Mouse (Mus musculus) intestine, embryonic 15.5 days (tissue): ENCODE data around the gene Arfgap1. TPM values are rescaled to one million over a fixed set of nuclear protein-coding genes. Genes with fewer than 3 reads are reported as not detected.

Experiments
- ATAC-seq: fragments of 200-750 bp; cut with Nextera tagmentation; 2 replicates; pipeline ENCODE4 v1.8.0; 2017; ENCODE audit warnings: moderate TSS enrichment, moderate library complexity
- H3K27ac ChIP-seq: fragments of 300-500 bp; sonication (generic); 2 replicates; pipeline ENCODE4 v1.5.1; 2015; ENCODE audit warnings: mild to moderate bottlenecking, inconsistent platforms
- H3K27me3 ChIP-seq: fragments of 300-500 bp; sonication (generic); replicated peaks from 2 replicates; pipeline ENCODE4 v1.6.1; 2015; ENCODE audit warnings: inconsistent platforms
- H3K36me3 ChIP-seq: fragments of 300-500 bp; sonication (generic); 2 replicates; pipeline ENCODE4 v1.6.1; 2015; ENCODE audit warnings: inconsistent platforms
- H3K4me1 ChIP-seq: fragments of 300-500 bp; sonication (generic); replicated peaks from 2 replicates; pipeline ENCODE4 v1.6.1; 2015; ENCODE audit warnings: inconsistent platforms
- H3K4me2 ChIP-seq: fragments of 300-500 bp; sonication (generic); replicated peaks from 2 replicates; pipeline ENCODE4 v1.6.1; 2015; ENCODE audit warnings: mild to moderate bottlenecking, inconsistent platforms
- H3K4me3 ChIP-seq: fragments of 300-500 bp; sonication (generic); replicated peaks from 2 replicates; pipeline ENCODE4 v1.5.1; 2015; ENCODE audit warnings: inconsistent platforms
- H3K9ac ChIP-seq: fragments of 300-500 bp; sonication (generic); 2 replicates; pipeline ENCODE4 v1.6.1; 2015; ENCODE audit warnings: inconsistent platforms
- H3K9me3 ChIP-seq: fragments of 300-500 bp; sonication (generic); 2 replicates; pipeline ENCODE4 v1.6.1; 2016; ENCODE audit warnings: inconsistent platforms
- WGBS: fragments of 180-500 bp; shearing (Covaris S2); methylation state at CpG from one replicate; pipeline ENCODE4 v1.1.7; 2015; 5-methylcytosine and 5-hydroxymethylcytosine counted together
- polyA plus RNA-seq: library from polyadenylated mRNA; unstranded; fragments of >200 nt; fragmentation: Nextera tagmentation; extraction: Ambion mirVana; gene quantifications from 2 replicates; pipeline ENCODE4 v1.2.1, GENCODE M21; 2015

The Arfgap1 gene
- polyA plus RNA-seq, 1 experiment from 2014 or later, result 77.9 TPM

GRCm38 (mm10) chr2:180953638-180954037 is 13.4 kb upstream of the Arfgap1 start:
- Histone ChIP-seq H3K9me3 (no peaks in the 10 kb centered on the region), H3K4me3 (peak overlapping the region; percentile 59), H3K27me3 (no peaks in the 10 kb centered on the region; the same call in 1 of the 2 replicates), H3K4me2 (peak overlapping the region; percentile 91), H3K4me1 (peaks cover 16% of the 10 kb centered on the region), H3K27ac (peak overlapping the region; percentile 79; the same call in 1 of the 2 replicates), H3K9ac (peak overlapping the region; percentile 56; the same call in 1 of the 2 replicates), H3K36me3 (no peaks in the 10 kb centered on the region)
- WGBS, result 39% methylated on average over 2 of the region's 2 CpGs
- no peak for ATAC-seq

GRCm38 (mm10) chr2:180954061-180955047 is 12.7 kb upstream of the Arfgap1 start, which contains the start of gene Nkain4:
Nkain4 (minus strand) TSS chr2:180954699.
- Histone ChIP-seq H3K4me2 (peak within 1 kb of the TSS; percentile 91), H3K9ac (peak within 1 kb of the TSS; percentile 56), H3K27me3 (no peaks in the 10 kb centered on the region; the same call in 1 of the 2 replicates), H3K4me1 (peaks cover 16% of the 10 kb centered on the region), H3K27ac (peak within 1 kb of the TSS; percentile 79), H3K9me3 (no peaks in the 10 kb centered on the region), H3K36me3 (no peaks in the 10 kb centered on the region), H3K4me3 (peak within 1 kb of the TSS; percentile 59)
- ATAC-seq, result peak; percentile 91
- 1% methylated on average over 52 of the region's 52 CpGs for WGBS

- Histone ChIP-seq H3K4me2 (no peak overlapping the region), H3K9ac (no peak overlapping the region), H3K27ac (0 out of 2 replicates have a peak overlapping the region, but pooled peaks have one; percentile 3), H3K27me3 (no peaks in the 10 kb centered on the region; the same call in 1 of the 2 replicates), H3K9me3 (no peaks in the 10 kb centered on the region), H3K4me3 (no peak overlapping the region), H3K36me3 (no peaks in the 10 kb centered on the region), H3K4me1 (peaks cover 19% of the 10 kb centered on the region)
- ATAC-seq, result no peak
- WGBS, result 66% methylated on average over 7 of the region's 7 CpGs
These were observed 7.4 kb upstream of the Arfgap1 start for GRCm38 (mm10) chr2:180959605-180960004.

- H3K4me2 ChIP-seq, result no peak overlapping the region
- H3K9ac ChIP-seq, result no peak overlapping the region
- H3K4me1 ChIP-seq, result peaks cover 14% of the 10 kb centered on the region
- no peaks in the 10 kb centered on the region for H3K9me3 ChIP-seq
- no peak overlapping the region for H3K4me3 ChIP-seq
- no peaks in the 10 kb centered on the region for H3K36me3 ChIP-seq
- ATAC-seq, result no peak
- H3K27ac ChIP-seq, result no peak overlapping the region
- no peaks in the 10 kb centered on the region; the same call in 1 of the 2 replicates for H3K27me3 ChIP-seq
- WGBS, result 52% methylated on average over 3 of the region's 3 CpGs
These were observed 6.8 kb upstream of the Arfgap1 start for GRCm38 (mm10) chr2:180960187-180960586.

- Histone ChIP-seq H3K9ac (no peak overlapping the region), H3K27ac (peak overlapping the region; percentile 77), H3K36me3 (no peaks in the 10 kb centered on the region), H3K4me1 (peaks cover 18% of the 10 kb centered on the region), H3K9me3 (no peaks in the 10 kb centered on the region), H3K4me3 (no peak overlapping the region), H3K27me3 (no peaks in the 10 kb centered on the region), H3K4me2 (peak overlapping the region; percentile 24; the same call in 1 of the 2 replicates)
- WGBS, result 57% methylated on average over 2 of the region's 2 CpGs
- peak; percentile 89 for ATAC-seq
These were observed 4.3 kb upstream of the Arfgap1 start for GRCm38 (mm10) chr2:180962616-180963308.

- Histone ChIP-seq H3K9ac (no peak overlapping the region), H3K4me1 (peaks cover 20% of the 10 kb centered on the region), H3K36me3 (no peaks in the 10 kb centered on the region), H3K9me3 (no peaks in the 10 kb centered on the region), H3K27me3 (no peaks in the 10 kb centered on the region), H3K27ac (peak overlapping the region; percentile 77), H3K4me3 (no peak overlapping the region), H3K4me2 (no peak overlapping the region; the same call in 1 of the 2 replicates)
- 4% methylated on average over 5 of the region's 5 CpGs for WGBS
- no peak for ATAC-seq
These were observed 3.1 kb upstream of the Arfgap1 start for GRCm38 (mm10) chr2:180963956-180964355.

- no peaks in the 10 kb centered on the region for H3K9me3 ChIP-seq
- peaks cover 24% of the 10 kb centered on the region for H3K4me1 ChIP-seq
- peak overlapping the region; percentile 64 for H3K4me2 ChIP-seq
- peak overlapping the region; percentile 86 for H3K4me3 ChIP-seq
- WGBS, result 14% methylated on average over 14 of the region's 14 CpGs
- peaks cover 7% of the 10 kb centered on the region; the same call in 1 of the 2 replicates for H3K36me3 ChIP-seq
- H3K9ac ChIP-seq, result peak overlapping the region; percentile 96
- no peaks in the 10 kb centered on the region for H3K27me3 ChIP-seq
- no peak for ATAC-seq
- peak overlapping the region; percentile 92 for H3K27ac ChIP-seq
These were observed 738 bp upstream of the Arfgap1 start for GRCm38 (mm10) chr2:180966092-180966882.

- WGBS, result 70% methylated on average over 6 of the region's 6 CpGs
These were observed 14.1 kb downstream of the Arfgap1 start for GRCm38 (mm10) chr2:180981133-180981532.

GRCm38 (mm10) chr2:180985635-180986034 is 18.6 kb downstream of the Arfgap1 start:
- no peaks in the 10 kb centered on the region for H3K27me3 ChIP-seq
- H3K4me2 ChIP-seq, result no peak overlapping the region
- H3K36me3 ChIP-seq, result peaks cover 14% of the 10 kb centered on the region
- H3K9ac ChIP-seq, result no peak overlapping the region
- no peaks in the 10 kb centered on the region for H3K9me3 ChIP-seq
- H3K4me1 ChIP-seq, result no peaks in the 10 kb centered on the region
- WGBS, result 70% methylated on average over 2 of the region's 2 CpGs
- no peak for ATAC-seq
- no peak overlapping the region for H3K27ac ChIP-seq
- no peak overlapping the region for H3K4me3 ChIP-seq

More at GRCm38 (mm10) chr2:180981133-180981532, 14.1 kb downstream of the Arfgap1 start:
- no peaks in the 10 kb centered on the region for H3K27me3 ChIP-seq
- no peak overlapping the region for H3K4me2 ChIP-seq
- no peak for ATAC-seq
- no peak overlapping the region for H3K27ac ChIP-seq
- H3K9ac ChIP-seq, result no peak overlapping the region
- H3K36me3 ChIP-seq, result peaks cover 41% of the 10 kb centered on the region
- no peaks in the 10 kb centered on the region for H3K4me1 ChIP-seq
- H3K4me3 ChIP-seq, result no peak overlapping the region
- no peaks in the 10 kb centered on the region for H3K9me3 ChIP-seq

GRCm38 (mm10) chr2:180986449-180986848 is 19.4 kb downstream of the Arfgap1 start, which contains the start of gene Col20a1:
Col20a1 (plus strand) TSS chr2:180986535.
- Histone ChIP-seq H3K27me3 (no peaks in the 10 kb centered on the region), H3K9ac (no peak within 1 kb of the TSS), H3K4me1 (no peaks in the 10 kb centered on the region), H3K27ac (no peak within 1 kb of the TSS), H3K4me2 (no peak within 1 kb of the TSS), H3K9me3 (no peaks in the 10 kb centered on the region), H3K36me3 (peaks cover 7% of the 10 kb centered on the region), H3K4me3 (no peak within 1 kb of the TSS)
- 61% methylated on average over 2 of the region's 2 CpGs for WGBS
- ATAC-seq, result no peak

- Histone ChIP-seq H3K27ac (no peak overlapping the region), H3K9me3 (no peaks in the 10 kb centered on the region), H3K4me2 (no peak overlapping the region), H3K9ac (no peak overlapping the region), H3K4me3 (no peak overlapping the region), H3K36me3 (peaks cover 3% of the 10 kb centered on the region), H3K27me3 (no peaks in the 10 kb centered on the region), H3K4me1 (no peaks in the 10 kb centered on the region)
- WGBS, result 85% methylated on average over 1 of the region's 1 CpGs
- no peak for ATAC-seq
These were observed 20.0 kb downstream of the Arfgap1 start for GRCm38 (mm10) chr2:180987001-180987400.
